Mouse (Mus musculus) embryonic facial prominence, embryonic 13.5 days (tissue): ENCODE measurements at regions not wholly inside any gene's neighbourhood (a gene's known extent, or its start where the extent isn't known, plus 50 kb on each side); places are given as distances from the start of the nearest gene placed in this dataset.

Experiments
- ATAC-seq: fragments of 200-750 bp; cut with Nextera tagmentation; 2 replicates; pipeline ENCODE4 v1.8.0; 2017; ENCODE audit warnings: low read depth; ENCODE audit not compliant: insufficient number of reproducible peaks, insufficient read depth, low FRiP score, low TSS enrichment
- H3K27ac ChIP-seq: fragments of 300-500 bp; sonication (generic); 2 replicates; pipeline ENCODE4 v1.5.1; 2015; ENCODE audit warnings: moderate library complexity, mild to moderate bottlenecking, inconsistent platforms
- H3K27me3 ChIP-seq: fragments of 300-500 bp; sonication (generic); 2 replicates; pipeline ENCODE4 v1.6.1; 2015; ENCODE audit warnings: mild to moderate bottlenecking, inconsistent platforms
- H3K36me3 ChIP-seq: fragments of 300-500 bp; sonication (generic); 2 replicates; pipeline ENCODE4 v1.6.1; 2015; ENCODE audit warnings: mild to moderate bottlenecking, inconsistent platforms
- H3K4me1 ChIP-seq: fragments of 300-500 bp; sonication (generic); 2 replicates; pipeline ENCODE4 v1.6.1; 2015; ENCODE audit warnings: inconsistent platforms
- H3K4me2 ChIP-seq: fragments of 300-500 bp; sonication (generic); 2 replicates; pipeline ENCODE4 v1.6.1; 2015; ENCODE audit warnings: moderate library complexity, mild to moderate bottlenecking, inconsistent platforms
- H3K4me3 ChIP-seq: fragments of 300-500 bp; sonication (generic); 2 replicates; pipeline ENCODE4 v1.5.1; 2015; ENCODE audit warnings: mild to moderate bottlenecking, inconsistent platforms
- H3K9ac ChIP-seq: fragments of 300-500 bp; sonication (generic); 2 replicates; pipeline ENCODE4 v1.6.1; 2015; ENCODE audit warnings: mild to moderate bottlenecking, inconsistent platforms
- H3K9me3 ChIP-seq: fragments of 300-500 bp; sonication (generic); 2 replicates; pipeline ENCODE4 v1.6.1; 2016; ENCODE audit warnings: inconsistent platforms
- WGBS: fragments of 180-500 bp; shearing (Covaris S2); methylation state at CpG from one replicate; pipeline ENCODE4 v1.1.7; 2015; ENCODE audit warnings: mixed read lengths; 5-methylcytosine and 5-hydroxymethylcytosine counted together

- Histone ChIP-seq H3K9ac (no peak overlapping the region), H3K27ac (no peak overlapping the region), H3K4me1 (no peaks in the 10 kb centered on the region), H3K36me3 (no peaks in the 10 kb centered on the region), H3K4me3 (no peak overlapping the region), H3K27me3 (no peaks in the 10 kb centered on the region), H3K4me2 (no peak overlapping the region), H3K9me3 (no peaks in the 10 kb centered on the region)
- WGBS, result 75% methylated on average over 9 of the region's 9 CpGs
- ATAC-seq, result no peak
Measured at GRCm38 (mm10) chr11:44193806-44194205, 206.1 kb upstream of the Il12b start.

GRCm38 (mm10) chr11:44202716-44203115 lies 197.1 kb upstream of the Il12b start:
- H3K9ac ChIP-seq, result no peak overlapping the region
- H3K27me3 ChIP-seq, result no peaks in the 10 kb centered on the region
- no peak for ATAC-seq
- H3K4me2 ChIP-seq, result no peak overlapping the region
- no peaks in the 10 kb centered on the region for H3K9me3 ChIP-seq
- WGBS, result 85% methylated on average over 2 of the region's 2 CpGs
- no peak overlapping the region for H3K4me3 ChIP-seq
- no peaks in the 10 kb centered on the region for H3K36me3 ChIP-seq
- H3K27ac ChIP-seq, result no peak overlapping the region
- H3K4me1 ChIP-seq, result no peaks in the 10 kb centered on the region

GRCm38 (mm10) chr11:44204384-44204783 lies 195.5 kb upstream of the Il12b start:
- Histone ChIP-seq H3K4me1 (no peaks in the 10 kb centered on the region), H3K9me3 (no peaks in the 10 kb centered on the region), H3K4me3 (no peak overlapping the region), H3K36me3 (no peaks in the 10 kb centered on the region), H3K27ac (no peak overlapping the region), H3K27me3 (no peaks in the 10 kb centered on the region), H3K9ac (no peak overlapping the region), H3K4me2 (no peak overlapping the region)
- WGBS, result 46% methylated on average over 3 of the region's 3 CpGs
- no peak for ATAC-seq

GRCm38 (mm10) chr11:44206866-44207265 lies 193.0 kb upstream of the Il12b start:
- Histone ChIP-seq H3K4me2 (no peak overlapping the region), H3K9me3 (no peaks in the 10 kb centered on the region), H3K4me3 (no peak overlapping the region), H3K27me3 (no peaks in the 10 kb centered on the region), H3K4me1 (no peaks in the 10 kb centered on the region), H3K27ac (no peak overlapping the region), H3K36me3 (no peaks in the 10 kb centered on the region), H3K9ac (no peak overlapping the region)
- no peak for ATAC-seq
- WGBS, result 87% methylated on average over 4 of the region's 4 CpGs

GRCm38 (mm10) chr11:44211871-44212441 lies 187.9 kb upstream of the Il12b start:
- H3K4me3 ChIP-seq, result no peak overlapping the region
- no peaks in the 10 kb centered on the region for H3K4me1 ChIP-seq
- no peak overlapping the region for H3K27ac ChIP-seq
- no peak overlapping the region for H3K4me2 ChIP-seq
- H3K36me3 ChIP-seq, result no peaks in the 10 kb centered on the region
- ATAC-seq, result no peak
- no peak overlapping the region for H3K9ac ChIP-seq
- H3K9me3 ChIP-seq, result no peaks in the 10 kb centered on the region
- WGBS, result 47% methylated on average over 9 of the region's 9 CpGs
- H3K27me3 ChIP-seq, result no peaks in the 10 kb centered on the region

GRCm38 (mm10) chr11:44214095-44214494 lies 185.8 kb upstream of the Il12b start:
- Histone ChIP-seq H3K27ac (no peak overlapping the region), H3K4me3 (no peak overlapping the region), H3K27me3 (no peaks in the 10 kb centered on the region), H3K9ac (no peak overlapping the region), H3K4me2 (no peak overlapping the region), H3K9me3 (no peaks in the 10 kb centered on the region), H3K36me3 (no peaks in the 10 kb centered on the region), H3K4me1 (no peaks in the 10 kb centered on the region)
- ATAC-seq, result no peak

- 79% methylated on average over 3 of the region's 3 CpGs for WGBS
- H3K9ac ChIP-seq, result no peak overlapping the region
- H3K9me3 ChIP-seq, result no peaks in the 10 kb centered on the region
- H3K27ac ChIP-seq, result no peak overlapping the region
- ATAC-seq, result no peak
- no peaks in the 10 kb centered on the region for H3K36me3 ChIP-seq
- 0 out of 2 replicates have a peak, but pooled peaks cover 4% of the 10 kb centered on the region for H3K4me1 ChIP-seq
- H3K4me2 ChIP-seq, result no peak overlapping the region
- H3K27me3 ChIP-seq, result no peaks in the 10 kb centered on the region
- no peak overlapping the region for H3K4me3 ChIP-seq
Measured at GRCm38 (mm10) chr11:44216346-44216745, 183.5 kb upstream of the Il12b start.

GRCm38 (mm10) chr11:44219971-44220370 lies 179.9 kb upstream of the Il12b start:
- Histone ChIP-seq H3K4me3 (no peak overlapping the region), H3K4me2 (no peak overlapping the region), H3K36me3 (no peaks in the 10 kb centered on the region), H3K9me3 (no peaks in the 10 kb centered on the region), H3K4me1 (0 out of 2 replicates have a peak, but pooled peaks cover 4% of the 10 kb centered on the region), H3K27ac (no peak overlapping the region), H3K27me3 (no peaks in the 10 kb centered on the region), H3K9ac (no peak overlapping the region)
- ATAC-seq, result no peak
- WGBS, result 47% methylated on average over 3 of the region's 3 CpGs

- no peak overlapping the region for H3K9ac ChIP-seq
- H3K27me3 ChIP-seq, result no peaks in the 10 kb centered on the region
- no peaks in the 10 kb centered on the region for H3K9me3 ChIP-seq
- no peak overlapping the region for H3K27ac ChIP-seq
- no peak overlapping the region for H3K4me2 ChIP-seq
- no peaks in the 10 kb centered on the region for H3K36me3 ChIP-seq
- WGBS, result 81% methylated on average over 5 of the region's 5 CpGs
- ATAC-seq, result no peak
- H3K4me1 ChIP-seq, result no peaks in the 10 kb centered on the region
- H3K4me3 ChIP-seq, result no peak overlapping the region
Measured at GRCm38 (mm10) chr11:44229996-44230395, 169.9 kb upstream of the Il12b start.

- Histone ChIP-seq H3K9ac (no peak overlapping the region), H3K9me3 (no peaks in the 10 kb centered on the region), H3K27ac (no peak overlapping the region), H3K4me3 (no peak overlapping the region), H3K27me3 (no peaks in the 10 kb centered on the region), H3K4me1 (no peaks in the 10 kb centered on the region), H3K36me3 (no peaks in the 10 kb centered on the region), H3K4me2 (no peak overlapping the region)
- no peak for ATAC-seq
Measured at GRCm38 (mm10) chr11:44235456-44235855, 164.4 kb upstream of the Il12b start.

GRCm38 (mm10) chr11:44238051-44238450 lies 161.8 kb upstream of the Il12b start:
- 93% methylated on average over 4 of the region's 4 CpGs for WGBS
- Histone ChIP-seq H3K27me3 (no peaks in the 10 kb centered on the region), H3K36me3 (no peaks in the 10 kb centered on the region), H3K27ac (no peak overlapping the region), H3K4me2 (no peak overlapping the region), H3K4me3 (no peak overlapping the region), H3K9me3 (no peaks in the 10 kb centered on the region), H3K9ac (no peak overlapping the region), H3K4me1 (no peaks in the 10 kb centered on the region)
- ATAC-seq, result no peak

GRCm38 (mm10) chr11:44238598-44238997 lies 161.3 kb upstream of the Il12b start:
- ATAC-seq, result no peak
- H3K27me3 ChIP-seq, result no peaks in the 10 kb centered on the region
- H3K9ac ChIP-seq, result no peak overlapping the region
- 82% methylated on average over 8 of the region's 8 CpGs for WGBS
- H3K4me3 ChIP-seq, result no peak overlapping the region
- no peak overlapping the region for H3K4me2 ChIP-seq
- H3K27ac ChIP-seq, result no peak overlapping the region
- H3K9me3 ChIP-seq, result no peaks in the 10 kb centered on the region
- no peaks in the 10 kb centered on the region for H3K36me3 ChIP-seq
- H3K4me1 ChIP-seq, result no peaks in the 10 kb centered on the region

GRCm38 (mm10) chr11:44243184-44243583 lies 156.7 kb upstream of the Il12b start:
- 59% methylated on average over 2 of the region's 2 CpGs for WGBS
- no peak overlapping the region for H3K27ac ChIP-seq
- no peak overlapping the region for H3K4me2 ChIP-seq
- no peaks in the 10 kb centered on the region for H3K4me1 ChIP-seq
- no peaks in the 10 kb centered on the region for H3K36me3 ChIP-seq
- H3K27me3 ChIP-seq, result no peaks in the 10 kb centered on the region
- no peak overlapping the region for H3K4me3 ChIP-seq
- no peaks in the 10 kb centered on the region for H3K9me3 ChIP-seq
- no peak for ATAC-seq
- H3K9ac ChIP-seq, result no peak overlapping the region
